Mouse (Mus musculus): Measurements from ENCODE around the gene Cenpp. TPM values are rescaled to one million over a fixed set of nuclear protein-coding genes. Genes with fewer than 3 reads are reported as not detected.
A peak's percentile ranks its signal among the peaks of the same experiment; 100 is the strongest.

Gene Cenpp
- polyA plus RNA-seq, 1 experiment from 2014 or later, result 3.8 TPM

DNA sequence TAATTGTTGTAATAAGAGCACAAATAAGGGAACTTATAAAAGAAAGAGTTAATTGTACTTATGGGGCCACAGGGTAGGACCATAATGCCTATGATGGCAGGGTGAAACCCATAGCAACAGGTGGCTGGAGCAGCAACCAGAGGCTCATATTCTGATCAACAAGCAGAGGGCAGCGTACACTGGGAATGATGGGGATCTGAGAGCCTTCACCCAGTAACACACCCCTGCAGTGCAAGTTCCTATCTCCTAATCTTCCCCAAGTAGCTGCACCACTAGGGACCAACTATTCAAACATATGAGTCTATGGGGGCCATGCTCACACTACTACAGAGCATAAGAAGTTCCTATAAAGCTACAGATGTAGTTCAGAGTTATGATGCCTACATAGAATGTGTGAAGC, 88.2 kb downstream of the Cenpp start:
- DNase-seq (ENCODE audit: low spot score), result no peak
- Histone ChIP-seq H3K27ac (ENCODE audit: low read length) (no peak overlapping the region), H3K9me3 (ENCODE audit: low read length) (no peaks in the 10 kb centered on the region), H3K4me2 (replicated peaks; ENCODE audit: low read depth, low read length) (no peak overlapping the region), H3K27me3 (replicated peaks; ENCODE audit: insufficient read depth, low read length) (no peaks in the 10 kb centered on the region), H3K4me3 (ENCODE audit: low read depth, low read length) (no peak overlapping the region), H3K9ac (replicated peaks; ENCODE audit: low read depth) (no peak overlapping the region), H3K4me1 (ENCODE audit: insufficient read depth, low read depth, low read length) (no peaks in the 10 kb centered on the region), H3K36me3 (ENCODE audit: insufficient read depth, low read length) (no peaks in the 10 kb centered on the region)
- WGBS, result 85% methylated on average over 1 of the region's 1 CpGs
- no peak for ATAC-seq
- no peak for TF ChIP-seq EP300 (IDR thresholded peaks at IDR 0.05)
- TF ChIP-seq CTCF (IDR thresholded peaks at IDR 0.05), result no peak

GRCm38 (mm10) chr13:49560886-49561285, 91.7 kb downstream of the Cenpp start:
- no peaks in the 10 kb centered on the region for H3K36me3 ChIP-seq (ENCODE audit: insufficient read depth, low read length)
- H3K4me1 ChIP-seq (ENCODE audit: insufficient read depth, low read depth, low read length), result no peaks in the 10 kb centered on the region
- H3K4me3 ChIP-seq (ENCODE audit: low read depth, low read length), result no peak overlapping the region
- DNase-seq (ENCODE audit: low spot score), result no peak
- H3K4me2 ChIP-seq (replicated peaks; ENCODE audit: low read depth, low read length), result no peak overlapping the region
- H3K27ac ChIP-seq (ENCODE audit: low read length), result no peak overlapping the region
- H3K9ac ChIP-seq (replicated peaks; ENCODE audit: low read depth), result no peak overlapping the region
- no peaks in the 10 kb centered on the region for H3K9me3 ChIP-seq (ENCODE audit: low read length)
- no peak for TF ChIP-seq CTCF (IDR thresholded peaks at IDR 0.05)
- no peak for TF ChIP-seq EP300 (IDR thresholded peaks at IDR 0.05)
- no peaks in the 10 kb centered on the region for H3K27me3 ChIP-seq (replicated peaks; ENCODE audit: insufficient read depth, low read length)
- WGBS, result 48% methylated on average over 2 of the region's 2 CpGs
- ATAC-seq, result no peak

- 47% methylated on average over 2 of the region's 2 CpGs for WGBS
- DNase-seq (ENCODE audit: low spot score) (peak; percentile 42), ATAC-seq (peak; percentile 35)
- H3K36me3 ChIP-seq (ENCODE audit: insufficient read depth, low read length), result no peaks in the 10 kb centered on the region
- H3K27me3 ChIP-seq (replicated peaks; ENCODE audit: insufficient read depth, low read length), result no peaks in the 10 kb centered on the region
- no peak overlapping the region for H3K27ac ChIP-seq (ENCODE audit: low read length)
- no peak overlapping the region for H3K4me3 ChIP-seq (ENCODE audit: low read depth, low read length)
- TF ChIP-seq CTCF (IDR thresholded peaks at IDR 0.05), result peak; percentile 71
- TF ChIP-seq EP300 (IDR thresholded peaks at IDR 0.05), result no peak
- H3K9me3 ChIP-seq (ENCODE audit: low read length), result no peaks in the 10 kb centered on the region
- no peaks in the 10 kb centered on the region for H3K4me1 ChIP-seq (ENCODE audit: insufficient read depth, low read depth, low read length)
- H3K9ac ChIP-seq (replicated peaks; ENCODE audit: low read depth), result no peak overlapping the region
- H3K4me2 ChIP-seq (replicated peaks; ENCODE audit: low read depth, low read length), result no peak overlapping the region
Measured at GRCm38 (mm10) chr13:49559185-49559584, 93.4 kb downstream of the Cenpp start.

- DNase-seq (ENCODE audit: low spot score) (no peak), ATAC-seq (no peak)
- Histone ChIP-seq H3K4me1 (ENCODE audit: insufficient read depth, low read depth, low read length) (no peaks in the 10 kb centered on the region), H3K9me3 (ENCODE audit: low read length) (no peaks in the 10 kb centered on the region), H3K4me2 (replicated peaks; ENCODE audit: low read depth, low read length) (no peak overlapping the region), H3K4me3 (ENCODE audit: low read depth, low read length) (no peak overlapping the region), H3K27me3 (replicated peaks; ENCODE audit: insufficient read depth, low read length) (no peaks in the 10 kb centered on the region), H3K27ac (ENCODE audit: low read length) (no peak overlapping the region), H3K36me3 (ENCODE audit: insufficient read depth, low read length) (no peaks in the 10 kb centered on the region), H3K9ac (replicated peaks; ENCODE audit: low read depth) (no peak overlapping the region)
- no peak for TF ChIP-seq CTCF (IDR thresholded peaks at IDR 0.05)
- no peak for TF ChIP-seq EP300 (IDR thresholded peaks at IDR 0.05)
- 44% methylated on average over 1 of the region's 1 CpGs for WGBS
Measured at GRCm38 (mm10) chr13:49556924-49557323, 95.7 kb downstream of the Cenpp start.

- DNase-seq (ENCODE audit: low spot score), result no peak
- no peaks in the 10 kb centered on the region for H3K4me1 ChIP-seq (ENCODE audit: insufficient read depth, low read depth, low read length)
- H3K36me3 ChIP-seq (ENCODE audit: insufficient read depth, low read length), result no peaks in the 10 kb centered on the region
- TF ChIP-seq EP300 (IDR thresholded peaks at IDR 0.05) (no peak), CTCF (IDR thresholded peaks at IDR 0.05) (no peak)
- 35% methylated on average over 1 of the region's 1 CpGs for WGBS
- ATAC-seq, result peak; percentile 25; the same call in 1 of the 2 replicates
- no peaks in the 10 kb centered on the region for H3K9me3 ChIP-seq (ENCODE audit: low read length)
- H3K4me2 ChIP-seq (replicated peaks; ENCODE audit: low read depth, low read length), result no peak overlapping the region
- no peak overlapping the region for H3K27ac ChIP-seq (ENCODE audit: low read length)
- H3K4me3 ChIP-seq (ENCODE audit: low read depth, low read length), result no peak overlapping the region
- no peak overlapping the region for H3K9ac ChIP-seq (replicated peaks; ENCODE audit: low read depth)
- no peaks in the 10 kb centered on the region for H3K27me3 ChIP-seq (replicated peaks; ENCODE audit: insufficient read depth, low read length)
Measured at GRCm38 (mm10) chr13:49556203-49556602, 96.4 kb downstream of the Cenpp start.

DNA sequence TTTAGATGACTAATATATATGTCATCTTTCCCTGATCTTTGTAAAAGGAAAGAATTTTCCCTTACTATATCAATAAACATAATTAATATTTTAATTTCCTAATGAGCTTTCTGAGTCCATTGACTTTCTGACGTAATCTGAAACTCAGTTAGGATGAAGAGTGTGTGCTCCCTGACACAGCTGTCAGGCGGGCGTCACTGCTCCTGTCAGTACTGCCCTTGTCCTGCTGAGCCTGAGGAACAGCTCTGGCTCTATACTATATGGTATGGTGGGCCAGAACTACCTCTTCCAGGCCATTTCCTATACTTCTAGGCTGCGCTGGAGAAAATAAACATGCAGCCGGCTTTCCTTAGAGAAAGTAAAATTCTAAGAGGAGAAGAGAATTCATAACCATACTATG, 98.1 kb downstream of the Cenpp start:
- ATAC-seq, result no peak

DNA sequence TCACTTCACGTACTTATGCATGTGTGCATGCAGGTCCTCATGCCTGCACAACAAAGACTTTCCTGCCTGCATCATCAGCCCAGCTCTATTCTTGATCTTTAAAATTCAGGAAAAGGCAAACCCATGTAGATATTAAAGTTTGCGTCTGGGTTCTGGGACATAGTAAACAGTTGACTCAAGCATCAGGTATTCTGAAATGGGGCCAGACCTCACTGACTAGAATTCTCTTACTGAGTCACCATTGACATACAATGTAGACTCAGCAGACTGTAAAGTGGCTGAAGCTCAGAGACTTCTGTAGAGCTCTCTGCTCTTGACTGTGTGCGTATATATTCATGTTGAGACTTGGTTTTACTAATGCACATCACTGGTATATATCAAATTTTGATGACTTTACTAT, 103.0 kb downstream of the Cenpp start:
- Histone ChIP-seq H3K36me3 (ENCODE audit: insufficient read depth, low read length) (no peaks in the 10 kb centered on the region), H3K9me3 (ENCODE audit: low read length) (no peaks in the 10 kb centered on the region), H3K9ac (replicated peaks; ENCODE audit: low read depth) (no peak overlapping the region), H3K27ac (ENCODE audit: low read length) (no peak overlapping the region), H3K27me3 (replicated peaks; ENCODE audit: insufficient read depth, low read length) (no peaks in the 10 kb centered on the region), H3K4me3 (ENCODE audit: low read depth, low read length) (no peak overlapping the region), H3K4me2 (replicated peaks; ENCODE audit: low read depth, low read length) (no peak overlapping the region), H3K4me1 (ENCODE audit: insufficient read depth, low read depth, low read length) (no peaks in the 10 kb centered on the region)
- TF ChIP-seq CTCF (IDR thresholded peaks at IDR 0.05) (no peak), EP300 (IDR thresholded peaks at IDR 0.05) (no peak)
- DNase-seq (ENCODE audit: low spot score), result no peak
- 81% methylated on average over 3 of the region's 3 CpGs for WGBS
- ATAC-seq, result no peak

More for the DNA sequence above, 98.1 kb downstream of the Cenpp start:
- no peak overlapping the region for H3K4me3 ChIP-seq (ENCODE audit: low read depth, low read length)
- WGBS, result 71% methylated on average over 5 of the region's 5 CpGs
- no peak overlapping the region for H3K4me2 ChIP-seq (replicated peaks; ENCODE audit: low read depth, low read length)
- TF ChIP-seq CTCF (IDR thresholded peaks at IDR 0.05) (no peak), EP300 (IDR thresholded peaks at IDR 0.05) (no peak)
- DNase-seq (ENCODE audit: low spot score), result no peak
- no peaks in the 10 kb centered on the region for H3K4me1 ChIP-seq (ENCODE audit: insufficient read depth, low read depth, low read length)
- no peaks in the 10 kb centered on the region for H3K36me3 ChIP-seq (ENCODE audit: insufficient read depth, low read length)
- no peaks in the 10 kb centered on the region for H3K9me3 ChIP-seq (ENCODE audit: low read length)
- H3K9ac ChIP-seq (replicated peaks; ENCODE audit: low read depth), result no peak overlapping the region
- no peak overlapping the region for H3K27ac ChIP-seq (ENCODE audit: low read length)
- no peaks in the 10 kb centered on the region for H3K27me3 ChIP-seq (replicated peaks; ENCODE audit: insufficient read depth, low read length)

Measured in lung, postnatal 0 days (tissue).